Mouse (Mus musculus): ENCODE results near the gene Lrrc8b. TPM values are rescaled to one million over a fixed set of nuclear protein-coding genes. Genes with fewer than 3 reads are reported as not detected.

The Lrrc8b gene
- polyA plus RNA-seq, 1 experiment: 19.2 TPM

DNA sequence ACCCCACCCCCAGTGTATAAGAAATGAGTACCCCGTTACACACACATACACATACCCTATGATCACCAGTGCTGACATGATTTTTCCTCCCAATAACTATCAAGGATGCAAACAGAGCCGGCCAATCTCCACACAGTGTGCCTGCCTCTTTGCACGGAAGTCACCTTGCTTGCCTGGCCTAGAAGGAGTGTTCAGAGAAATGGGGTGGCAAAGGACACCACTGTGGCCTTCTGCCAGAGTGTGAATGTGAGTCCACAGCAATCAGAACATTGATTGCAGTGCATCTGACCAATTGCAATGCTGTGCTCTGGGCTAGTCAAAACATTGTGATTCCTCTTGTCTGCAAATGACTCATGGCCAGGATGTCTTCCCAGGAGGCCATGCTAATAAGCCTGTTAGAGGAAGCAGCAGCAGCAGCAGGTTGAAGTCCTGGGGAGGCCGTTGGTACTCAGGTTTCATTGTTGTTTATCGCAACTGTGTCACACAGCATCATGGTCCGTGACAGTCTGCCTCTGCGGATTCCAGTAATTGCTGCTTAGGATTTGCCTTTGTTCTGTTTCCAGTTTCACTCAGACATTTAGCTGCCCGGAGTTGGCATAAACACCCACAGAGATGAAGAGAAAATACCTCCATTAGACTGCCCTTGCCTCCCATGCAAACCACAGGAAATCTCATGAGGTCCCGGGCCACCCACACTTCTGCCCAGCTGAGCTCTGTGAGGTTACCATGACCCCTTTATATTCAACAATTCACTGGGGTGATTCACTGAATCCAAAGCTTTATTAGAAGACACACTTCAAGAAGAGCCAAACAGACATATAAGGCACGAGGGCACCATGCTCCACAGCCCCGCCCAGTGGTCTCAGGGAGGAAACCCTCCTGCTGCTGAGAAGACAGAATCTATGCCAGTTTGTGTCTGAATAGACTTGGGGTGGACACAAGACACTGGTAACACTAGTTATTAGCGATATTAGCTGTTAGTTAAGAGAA lies 84.9 kb downstream of the Lrrc8b start:
- H3K4me3 ChIP-seq (ENCODE audit: control insufficient read depth, insufficient read depth, low read length): no peak overlapping the region
- WGBS: 56% methylated on average over 12 of the region's 12 CpGs

DNA sequence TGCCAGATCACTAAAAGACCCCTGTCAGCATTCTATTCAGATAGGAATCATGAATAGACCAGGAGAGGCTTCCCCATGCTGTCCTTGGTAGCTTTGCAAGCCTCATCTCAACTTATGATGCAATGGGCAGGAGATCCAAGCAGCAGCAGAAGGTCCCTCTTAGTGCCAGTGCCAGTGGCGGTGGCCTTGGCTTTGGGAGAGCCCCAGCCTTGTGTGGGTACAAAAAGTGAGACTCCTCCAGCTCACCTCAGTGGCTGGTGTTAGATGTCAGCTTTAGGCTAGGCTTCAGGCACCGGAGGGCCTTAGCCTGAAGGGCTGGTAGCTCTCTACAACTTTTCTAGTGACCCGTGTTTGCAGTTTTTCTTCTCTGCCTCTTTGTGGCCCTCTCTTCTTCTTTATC lies 85.6 kb downstream of the Lrrc8b start:
- WGBS: 71% methylated on average over 3 of the region's 3 CpGs

More for the DNA sequence above, 84.9 kb downstream of the Lrrc8b start:
- H3K36me3 ChIP-seq (ENCODE audit: control insufficient read depth, insufficient read depth, low read length): no peaks in the 10 kb centered on the region
- no peaks in the 10 kb centered on the region for H3K27me3 ChIP-seq (ENCODE audit: control insufficient read depth, insufficient read depth, low read length)
- peak; percentile 71 for DNase-seq
- H3K4me1 ChIP-seq (replicated peaks; ENCODE audit: control insufficient read depth, insufficient read depth, low read length): peaks cover 36% of the 10 kb centered on the region
- TF ChIP-seq POLR2A (IDR thresholded peaks at IDR 0.05; ENCODE audit: control insufficient read depth, extremely low read depth, insufficient read depth, low read length, poor library complexity) (no peak), CTCF (IDR thresholded peaks at IDR 0.05; ENCODE audit: borderline replicate concordance, control insufficient read depth, extremely low read depth, insufficient read depth, low read length, poor library complexity) (0 out of 2 replicates have a peak, but pooled peaks have one; percentile 12)
- H3K27ac ChIP-seq (ENCODE audit: control insufficient read depth, insufficient read depth, low read length): no peak overlapping the region

DNA sequence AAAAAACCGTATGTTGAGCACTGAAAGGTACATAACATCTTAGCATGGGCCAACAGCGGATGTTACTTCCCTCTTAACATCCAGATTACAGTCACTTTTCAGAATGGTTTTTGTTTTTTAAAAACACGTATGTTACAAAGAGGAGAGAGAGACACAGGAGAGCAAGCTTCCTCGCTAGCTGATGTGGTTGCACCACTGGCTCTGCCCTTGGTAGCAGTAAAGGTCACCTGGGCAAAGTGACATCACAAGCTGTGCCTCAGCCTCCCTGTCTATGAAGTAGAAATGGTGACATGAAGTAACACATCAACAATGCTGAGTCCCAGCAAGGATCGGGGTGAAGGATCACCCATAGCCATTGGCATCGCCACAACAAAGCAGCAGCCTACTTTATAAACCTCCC lies 93.2 kb downstream of the Lrrc8b start:
- no peaks in the 10 kb centered on the region for H3K27me3 ChIP-seq (ENCODE audit: control insufficient read depth, insufficient read depth, low read length)
- WGBS: 83% methylated on average over 6 of the region's 6 CpGs
- H3K36me3 ChIP-seq (ENCODE audit: control insufficient read depth, insufficient read depth, low read length): no peaks in the 10 kb centered on the region
- TF ChIP-seq POLR2A (IDR thresholded peaks at IDR 0.05; ENCODE audit: control insufficient read depth, extremely low read depth, insufficient read depth, low read length, poor library complexity): no peak
- TF ChIP-seq CTCF (IDR thresholded peaks at IDR 0.05; ENCODE audit: borderline replicate concordance, control insufficient read depth, extremely low read depth, insufficient read depth, low read length, poor library complexity): no peak
- H3K4me1 ChIP-seq (replicated peaks; ENCODE audit: control insufficient read depth, insufficient read depth, low read length): peaks cover 3% of the 10 kb centered on the region
- H3K27ac ChIP-seq (ENCODE audit: control insufficient read depth, insufficient read depth, low read length): no peak overlapping the region
- no peak overlapping the region for H3K4me3 ChIP-seq (ENCODE audit: control insufficient read depth, insufficient read depth, low read length)
- no peak for DNase-seq

More for the DNA sequence above, 85.6 kb downstream of the Lrrc8b start:
- TF ChIP-seq POLR2A (IDR thresholded peaks at IDR 0.05; ENCODE audit: control insufficient read depth, extremely low read depth, insufficient read depth, low read length, poor library complexity) (no peak), CTCF (IDR thresholded peaks at IDR 0.05; ENCODE audit: borderline replicate concordance, control insufficient read depth, extremely low read depth, insufficient read depth, low read length, poor library complexity) (no peak)
- H3K27me3 ChIP-seq (ENCODE audit: control insufficient read depth, insufficient read depth, low read length): no peaks in the 10 kb centered on the region
- H3K36me3 ChIP-seq (ENCODE audit: control insufficient read depth, insufficient read depth, low read length): no peaks in the 10 kb centered on the region
- no peak for DNase-seq
- no peak overlapping the region for H3K4me3 ChIP-seq (ENCODE audit: control insufficient read depth, insufficient read depth, low read length)
- peaks cover 34% of the 10 kb centered on the region for H3K4me1 ChIP-seq (replicated peaks; ENCODE audit: control insufficient read depth, insufficient read depth, low read length)
- H3K27ac ChIP-seq (ENCODE audit: control insufficient read depth, insufficient read depth, low read length): no peak overlapping the region

GRCm38 (mm10) chr5:105512297-105512696 lies 96.7 kb downstream of the Lrrc8b start:
- TF ChIP-seq CTCF (IDR thresholded peaks at IDR 0.05; ENCODE audit: borderline replicate concordance, control insufficient read depth, extremely low read depth, insufficient read depth, low read length, poor library complexity) (no peak), POLR2A (IDR thresholded peaks at IDR 0.05; ENCODE audit: control insufficient read depth, extremely low read depth, insufficient read depth, low read length, poor library complexity) (no peak)
- no peaks in the 10 kb centered on the region for H3K27me3 ChIP-seq (ENCODE audit: control insufficient read depth, insufficient read depth, low read length)
- peaks cover 7% of the 10 kb centered on the region for H3K4me1 ChIP-seq (replicated peaks; ENCODE audit: control insufficient read depth, insufficient read depth, low read length)
- H3K4me3 ChIP-seq (ENCODE audit: control insufficient read depth, insufficient read depth, low read length): no peak overlapping the region
- DNase-seq: no peak
- H3K36me3 ChIP-seq (ENCODE audit: control insufficient read depth, insufficient read depth, low read length): no peaks in the 10 kb centered on the region
- H3K27ac ChIP-seq (ENCODE audit: control insufficient read depth, insufficient read depth, low read length): no peak overlapping the region
- WGBS: 88% methylated on average over 4 of the region's 4 CpGs

GRCm38 (mm10) chr5:105515532-105515931 lies 100.0 kb downstream of the Lrrc8b start:
- WGBS: 7% methylated on average over 6 of the region's 6 CpGs
- H3K36me3 ChIP-seq (ENCODE audit: control insufficient read depth, insufficient read depth, low read length): no peaks in the 10 kb centered on the region
- H3K4me3 ChIP-seq (ENCODE audit: control insufficient read depth, insufficient read depth, low read length): no peak overlapping the region
- TF ChIP-seq POLR2A (IDR thresholded peaks at IDR 0.05; ENCODE audit: control insufficient read depth, extremely low read depth, insufficient read depth, low read length, poor library complexity) (no peak), CTCF (IDR thresholded peaks at IDR 0.05; ENCODE audit: borderline replicate concordance, control insufficient read depth, extremely low read depth, insufficient read depth, low read length, poor library complexity) (no peak)
- no peak for DNase-seq
- H3K27me3 ChIP-seq (ENCODE audit: control insufficient read depth, insufficient read depth, low read length): no peaks in the 10 kb centered on the region
- peaks cover 16% of the 10 kb centered on the region for H3K4me1 ChIP-seq (replicated peaks; ENCODE audit: control insufficient read depth, insufficient read depth, low read length)
- no peak overlapping the region for H3K27ac ChIP-seq (ENCODE audit: control insufficient read depth, insufficient read depth, low read length)

- H3K27ac ChIP-seq (ENCODE audit: control insufficient read depth, insufficient read depth, low read length): no peak overlapping the region
- no peak for DNase-seq
- no peaks in the 10 kb centered on the region for H3K36me3 ChIP-seq (ENCODE audit: control insufficient read depth, insufficient read depth, low read length)
- H3K4me3 ChIP-seq (ENCODE audit: control insufficient read depth, insufficient read depth, low read length): no peak overlapping the region
- H3K27me3 ChIP-seq (ENCODE audit: control insufficient read depth, insufficient read depth, low read length): no peaks in the 10 kb centered on the region
- H3K4me1 ChIP-seq (replicated peaks; ENCODE audit: control insufficient read depth, insufficient read depth, low read length): peaks cover 16% of the 10 kb centered on the region
- TF ChIP-seq POLR2A (IDR thresholded peaks at IDR 0.05; ENCODE audit: control insufficient read depth, extremely low read depth, insufficient read depth, low read length, poor library complexity): no peak
- no peak for TF ChIP-seq CTCF (IDR thresholded peaks at IDR 0.05; ENCODE audit: borderline replicate concordance, control insufficient read depth, extremely low read depth, insufficient read depth, low read length, poor library complexity)
- 81% methylated on average over 3 of the region's 3 CpGs for WGBS
These were observed 100.7 kb downstream of the Lrrc8b start for GRCm38 (mm10) chr5:105516290-105516689.
